Mouse (Mus musculus): ENCODE data around the gene Adcyap1r1. TPM values are rescaled to one million over a fixed set of nuclear protein-coding genes. Genes with fewer than 3 reads are reported as not detected.
A peak's percentile ranks its signal among the peaks of the same experiment; 100 is the strongest.

The Adcyap1r1 gene
- polyA plus RNA-seq, 1 experiment from 2014 or later: 73.4 TPM

DNA sequence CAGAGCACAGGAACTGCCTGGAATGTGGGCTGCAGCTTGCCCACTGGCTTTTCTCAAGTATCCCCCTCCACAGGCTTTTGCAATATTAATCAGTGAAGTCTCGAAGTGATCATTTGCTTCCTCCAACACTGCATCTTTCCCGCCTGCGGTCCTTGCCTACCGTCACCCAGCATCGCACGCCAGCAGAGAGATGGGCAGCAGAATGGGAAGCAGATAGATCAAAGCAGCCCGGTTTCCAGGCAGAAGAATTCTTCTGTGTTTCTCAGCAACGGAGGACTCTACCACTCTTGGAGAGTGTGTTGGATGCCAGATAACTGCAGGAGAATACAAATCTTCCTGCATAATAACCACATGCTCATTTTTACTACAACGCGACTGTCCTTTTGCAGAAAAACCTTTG is 87.4 kb downstream of the Adcyap1r1 start:
- Histone ChIP-seq H3K36me3 (replicated peaks; ENCODE audit: control insufficient read depth, insufficient read depth) (no peaks in the 10 kb centered on the region), H3K27me3 (ENCODE audit: control insufficient read depth, insufficient read depth, low read length) (no peaks in the 10 kb centered on the region), H3K4me1 (replicated peaks; ENCODE audit: control insufficient read depth, insufficient read depth, low read length) (0 out of 2 replicates have a peak, but pooled peaks cover 8% of the 10 kb centered on the region), H3K4me3 (replicated peaks; ENCODE audit: low read length) (no peak overlapping the region), H3K4me2 (replicated peaks) (peak overlapping the region; percentile 24; the same call in 1 of the 2 replicates), H3K9ac (0 out of 2 replicates have a peak overlapping the region, but pooled peaks have one; percentile 4), H3K9me3 (ENCODE audit: control insufficient read depth, low read length) (no peaks in the 10 kb centered on the region), H3K27ac (no peak overlapping the region)
- 16% methylated on average over 10 of the region's 10 CpGs for WGBS
- DNase-seq (ENCODE audit: low spot score) (peak; percentile 62), ATAC-seq (ENCODE audit: low FRiP score) (peak; percentile 78; the same call in 1 of the 2 replicates)

DNA sequence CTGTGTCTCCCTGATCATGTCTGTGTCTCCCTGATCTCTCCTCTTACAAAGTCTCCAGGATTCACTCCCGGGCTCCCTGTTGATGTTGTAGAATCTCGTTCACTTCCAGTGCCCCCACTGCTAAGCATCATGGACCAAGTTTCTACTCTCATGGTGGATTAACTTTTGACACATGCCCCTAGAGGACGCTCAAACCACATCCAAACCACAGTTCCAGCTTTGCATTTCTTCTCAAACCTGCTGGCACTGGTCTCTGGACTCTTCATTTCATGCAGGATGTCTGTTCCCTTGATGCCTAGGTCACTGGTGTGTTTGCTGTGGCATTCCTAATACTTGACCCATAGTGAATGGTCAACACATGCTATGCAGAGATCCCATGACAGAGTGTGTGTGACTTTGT is 90.6 kb downstream of the Adcyap1r1 start:
- Histone ChIP-seq H3K4me3 (replicated peaks; ENCODE audit: low read length) (no peak overlapping the region), H3K9ac (no peak overlapping the region), H3K4me1 (replicated peaks; ENCODE audit: control insufficient read depth, insufficient read depth, low read length) (0 out of 2 replicates have a peak, but pooled peaks cover 8% of the 10 kb centered on the region), H3K27me3 (ENCODE audit: control insufficient read depth, insufficient read depth, low read length) (no peaks in the 10 kb centered on the region), H3K27ac (no peak overlapping the region), H3K9me3 (ENCODE audit: control insufficient read depth, low read length) (no peaks in the 10 kb centered on the region), H3K4me2 (replicated peaks) (no peak overlapping the region), H3K36me3 (replicated peaks; ENCODE audit: control insufficient read depth, insufficient read depth) (no peaks in the 10 kb centered on the region)
- WGBS: 51% methylated on average over 3 of the region's 3 CpGs
- ATAC-seq (ENCODE audit: low FRiP score) (no peak), DNase-seq (ENCODE audit: low spot score) (peak; percentile 61)

DNA sequence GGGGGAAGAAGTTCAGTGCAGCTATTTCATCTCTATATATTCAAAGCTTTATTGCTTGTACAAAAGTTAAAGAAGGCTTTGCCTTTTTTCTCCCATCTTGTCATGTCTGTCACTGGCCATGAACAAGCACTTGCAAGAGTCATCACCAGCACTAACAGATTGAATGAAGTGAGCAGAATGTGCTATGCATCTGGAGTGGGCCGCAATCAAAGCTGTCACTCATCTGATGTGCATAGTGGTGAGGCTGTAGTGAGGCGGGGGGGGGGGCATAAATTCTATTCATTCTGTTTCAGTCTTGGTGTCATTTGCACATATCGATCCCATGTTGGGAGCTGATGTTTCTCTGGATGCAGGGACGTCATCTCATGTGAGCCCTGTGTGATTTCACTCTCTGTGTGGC is 91.6 kb downstream of the Adcyap1r1 start:
- no peak overlapping the region for H3K9ac ChIP-seq
- no peaks in the 10 kb centered on the region for H3K36me3 ChIP-seq (replicated peaks; ENCODE audit: control insufficient read depth, insufficient read depth)
- H3K9me3 ChIP-seq (ENCODE audit: control insufficient read depth, low read length): no peaks in the 10 kb centered on the region
- H3K4me2 ChIP-seq (replicated peaks): no peak overlapping the region
- ATAC-seq (ENCODE audit: low FRiP score): no peak
- no peak overlapping the region for H3K27ac ChIP-seq
- DNase-seq (ENCODE audit: low spot score): no peak
- 0 out of 2 replicates have a peak, but pooled peaks cover 8% of the 10 kb centered on the region for H3K4me1 ChIP-seq (replicated peaks; ENCODE audit: control insufficient read depth, insufficient read depth, low read length)
- H3K27me3 ChIP-seq (ENCODE audit: control insufficient read depth, insufficient read depth, low read length): no peaks in the 10 kb centered on the region
- 89% methylated on average over 4 of the region's 4 CpGs for WGBS
- H3K4me3 ChIP-seq (replicated peaks; ENCODE audit: low read length): no peak overlapping the region

DNA sequence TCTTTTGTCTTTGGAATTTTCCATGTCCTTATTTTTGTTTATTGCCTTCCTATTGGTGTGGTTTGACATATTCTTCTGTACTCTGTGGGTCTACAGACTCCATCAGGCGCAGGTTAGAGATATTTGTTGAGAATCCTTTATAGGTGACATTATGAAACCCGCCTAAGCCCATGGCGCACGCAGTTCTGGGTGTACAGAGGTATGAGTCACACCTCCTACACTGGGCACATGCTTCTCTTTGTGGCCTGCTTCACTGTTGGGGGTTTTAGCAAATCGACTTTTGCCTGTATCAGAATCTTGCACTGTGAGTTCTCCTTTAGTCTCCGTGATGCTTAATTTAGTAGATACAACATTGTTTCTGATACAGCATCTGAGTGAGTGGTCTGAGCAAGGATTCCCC is 97.4 kb downstream of the Adcyap1r1 start:
- no peak for DNase-seq (ENCODE audit: low spot score)

DNA sequence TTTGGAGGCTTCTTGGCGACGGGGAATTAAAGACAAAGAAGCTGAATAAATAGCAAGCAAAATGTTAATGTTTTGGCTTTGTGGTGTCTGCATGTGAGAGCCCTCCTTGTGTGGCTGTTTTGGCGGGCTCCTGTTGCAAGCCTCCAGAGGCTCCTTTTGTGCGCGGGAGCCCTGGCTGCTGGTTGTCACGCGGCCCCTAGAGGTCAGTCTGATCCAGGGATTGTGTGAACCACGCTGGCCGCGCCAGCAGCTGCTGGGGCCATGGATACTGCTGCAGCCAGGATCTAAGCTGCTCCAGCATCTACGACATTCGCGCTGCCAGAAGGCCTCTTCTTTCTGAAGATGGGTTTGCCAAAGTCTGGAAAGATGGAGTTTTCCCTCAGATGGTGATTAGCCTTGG is 99.1 kb downstream of the Adcyap1r1 start:
- no peak overlapping the region for H3K9ac ChIP-seq
- DNase-seq (ENCODE audit: low spot score): peak; percentile 27
- no peak overlapping the region for H3K4me3 ChIP-seq (replicated peaks; ENCODE audit: low read length)
- H3K27me3 ChIP-seq (ENCODE audit: control insufficient read depth, insufficient read depth, low read length): no peaks in the 10 kb centered on the region
- 38% methylated on average over 13 of the region's 13 CpGs for WGBS
- H3K4me1 ChIP-seq (replicated peaks; ENCODE audit: control insufficient read depth, insufficient read depth, low read length): no peaks in the 10 kb centered on the region
- H3K27ac ChIP-seq: no peak overlapping the region
- no peaks in the 10 kb centered on the region for H3K36me3 ChIP-seq (replicated peaks; ENCODE audit: control insufficient read depth, insufficient read depth)
- no peak for ATAC-seq (ENCODE audit: low FRiP score)
- no peak overlapping the region for H3K4me2 ChIP-seq (replicated peaks)
- H3K9me3 ChIP-seq (ENCODE audit: control insufficient read depth, low read length): no peaks in the 10 kb centered on the region

More for the DNA sequence above, 97.4 kb downstream of the Adcyap1r1 start:
- Histone ChIP-seq H3K27me3 (ENCODE audit: control insufficient read depth, insufficient read depth, low read length) (no peaks in the 10 kb centered on the region), H3K27ac (no peak overlapping the region), H3K9ac (no peak overlapping the region), H3K9me3 (ENCODE audit: control insufficient read depth, low read length) (no peaks in the 10 kb centered on the region), H3K4me1 (replicated peaks; ENCODE audit: control insufficient read depth, insufficient read depth, low read length) (no peaks in the 10 kb centered on the region), H3K4me2 (replicated peaks) (no peak overlapping the region), H3K36me3 (replicated peaks; ENCODE audit: control insufficient read depth, insufficient read depth) (no peaks in the 10 kb centered on the region), H3K4me3 (replicated peaks; ENCODE audit: low read length) (no peak overlapping the region)
- no peak for ATAC-seq (ENCODE audit: low FRiP score)
- WGBS: 94% methylated on average over 6 of the region's 6 CpGs

Small RNA genes lying within 50 kb of the gene (microRNA-seq; reads per million reads assigned to microRNA genes)
- gene Gm44352: not detected

Other genes starting within 250 kb of the Adcyap1r1 start
- 12.9 and 14.2 TPM in 2 replicates for gene Mindy4, start 248.6 kb upstream of the Adcyap1r1 start, polyA plus RNA-seq (2014; fragmentation: Nextera tagmentation; extraction: Ambion mirVana)
- 3.6 and 6.5 TPM in 2 replicates for gene Aqp1, start 115.5 kb upstream of the Adcyap1r1 start, polyA plus RNA-seq (2014; fragmentation: Nextera tagmentation; extraction: Ambion mirVana)
- gene Ghrhr, start 75.7 kb upstream of the Adcyap1r1 start, polyA plus RNA-seq (2014; fragmentation: Nextera tagmentation; extraction: Ambion mirVana): not detected in 2 replicates
- 39.4 and 47.1 TPM in 2 replicates for gene Neurod6, start 229.3 kb downstream of the Adcyap1r1 start, polyA plus RNA-seq (2014; fragmentation: Nextera tagmentation; extraction: Ambion mirVana)